Mouse (Mus musculus) megakaryocyte, embryonic 14.5 days (primary cell): ENCODE data around the gene Pde1b. TPM values are rescaled to one million over a fixed set of nuclear protein-coding genes. Genes with fewer than 3 reads are reported as not detected.

Source experiments
- H3K27me3 ChIP-seq: replicated peaks from 2 replicates; pipeline ENCODE3; 2012; ENCODE audit warnings: inconsistent platforms
- H3K36me3 ChIP-seq: replicated peaks from 2 replicates; pipeline ENCODE3; 2012; ENCODE audit warnings: low read length, inconsistent platforms, mixed read lengths
- H3K4me1 ChIP-seq: 2 replicates; pipeline ENCODE4 v1.6.1; 2012; ENCODE audit warnings: inconsistent platforms
- H3K4me3 ChIP-seq: replicated peaks from 2 replicates; pipeline ENCODE3; 2012; ENCODE audit warnings: moderate library complexity, mild to moderate bottlenecking, inconsistent platforms
- H3K9me3 ChIP-seq: 2 replicates; pipeline ENCODE4 v1.6.1; 2012; ENCODE audit warnings: inconsistent platforms
- FLI1 ChIP-seq: IDR thresholded peaks from 2 replicates; pipeline ENCODE4 v1.6.1; 2012; ENCODE audit warnings: low read length, inconsistent platforms, mixed read lengths
- GATA1 ChIP-seq: IDR thresholded peaks from 3 replicates; pipeline ENCODE4 v1.6.1; 2012; ENCODE audit warnings: mixed read lengths, low read length, inconsistent platforms, borderline replicate concordance
- polyA plus RNA-seq: library from polyadenylated mRNA; stranded (reverse); fragments of >175 nt; gene quantifications from 2 replicates; pipeline ENCODE4 v1.2.3, GENCODE M21; 2012; ENCODE audit warnings: low replicate concordance; ENCODE audit not compliant: insufficient read depth

Gene Pde1b
- polyA plus RNA-seq, 1 experiment, result 6.1 TPM

DNA sequence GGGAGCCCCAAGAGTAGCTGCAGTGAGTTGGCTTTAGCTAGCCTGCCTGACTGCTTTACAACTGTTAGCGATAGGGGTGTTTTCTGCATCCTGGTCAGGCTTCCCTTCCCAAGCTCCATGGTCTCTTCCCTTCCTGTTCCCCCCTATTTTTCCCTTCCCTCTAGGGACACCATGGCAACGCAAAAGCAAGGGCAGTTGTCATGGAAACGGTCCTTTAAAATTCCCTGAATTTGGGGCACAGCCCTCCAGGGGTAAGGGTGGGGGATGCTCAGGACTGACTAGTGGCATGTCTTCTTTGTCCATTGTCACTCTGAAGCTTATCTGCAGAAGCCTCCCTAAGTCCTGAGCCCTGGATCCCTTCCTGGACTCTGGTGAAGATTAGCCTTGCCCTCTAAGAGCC lies 20.3 kb downstream of the Pde1b start:
- H3K4me1 ChIP-seq, result no peaks in the 10 kb centered on the region
- TF ChIP-seq FLI1 (no peak), GATA1 (no peak)
- no peak overlapping the region for H3K4me3 ChIP-seq
- H3K27me3 ChIP-seq, result peaks cover 2% of the 10 kb centered on the region
- H3K9me3 ChIP-seq, result no peaks in the 10 kb centered on the region
- H3K36me3 ChIP-seq, result peaks cover 86% of the 10 kb centered on the region

DNA sequence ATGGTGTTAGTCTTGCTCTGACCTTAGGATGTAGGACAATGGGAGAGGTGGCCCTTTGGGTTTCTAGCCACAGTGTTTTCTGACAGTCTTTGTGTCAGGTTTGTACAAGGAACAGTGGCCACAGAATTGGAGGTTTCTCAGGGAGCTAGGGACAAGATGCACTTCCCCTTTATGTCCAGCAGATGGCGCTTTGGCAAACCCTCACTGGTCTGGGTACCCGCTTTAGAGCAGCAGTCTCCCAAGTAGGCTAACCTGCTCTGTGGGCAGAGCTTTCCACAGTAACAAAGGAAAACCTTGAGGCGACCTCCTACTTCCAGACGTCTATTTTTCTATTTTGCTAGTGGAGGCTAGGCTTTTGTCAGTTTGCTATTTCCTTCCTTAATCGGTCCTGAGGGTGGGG lies 27.5 kb downstream of the Pde1b start:
- no peaks in the 10 kb centered on the region for H3K9me3 ChIP-seq
- no peak overlapping the region for H3K4me3 ChIP-seq
- H3K4me1 ChIP-seq, result no peaks in the 10 kb centered on the region
- TF ChIP-seq GATA1, result no peak
- no peak for TF ChIP-seq FLI1
- peaks cover 45% of the 10 kb centered on the region for H3K36me3 ChIP-seq
- peaks cover 34% of the 10 kb centered on the region for H3K27me3 ChIP-seq

DNA sequence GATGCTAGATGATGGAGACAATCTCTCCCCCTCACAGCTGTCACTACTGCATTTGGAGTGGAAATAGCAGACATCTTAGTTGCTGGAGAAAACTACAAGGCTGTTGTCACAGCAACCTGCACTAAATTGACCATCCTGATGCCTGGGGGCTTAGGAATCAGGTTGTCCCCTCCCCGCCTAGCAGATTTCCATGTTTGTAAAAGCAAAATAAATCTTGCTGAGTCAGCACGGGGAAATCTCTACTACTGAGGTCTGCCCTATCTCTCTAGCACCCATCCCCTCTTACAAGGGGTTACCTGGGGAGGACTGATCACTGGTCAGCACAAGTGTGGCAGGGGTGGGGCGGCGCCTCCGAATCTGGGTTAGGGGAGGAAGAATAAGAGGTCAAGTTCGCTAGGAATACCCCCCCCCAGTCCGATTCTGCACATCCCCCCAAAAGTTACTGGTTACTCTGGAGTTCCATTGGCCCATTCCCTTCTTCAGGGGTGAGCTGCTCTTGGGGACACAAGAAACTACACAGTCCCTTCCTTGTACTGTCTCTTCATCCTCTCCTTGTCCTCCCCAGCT lies 31.3 kb downstream of the Pde1b start:
- H3K36me3 ChIP-seq, result peaks cover 8% of the 10 kb centered on the region
- peaks cover 12% of the 10 kb centered on the region; the same call in 1 of the 2 replicates for H3K4me1 ChIP-seq
- no peak overlapping the region for H3K4me3 ChIP-seq
- H3K9me3 ChIP-seq, result no peaks in the 10 kb centered on the region
- TF ChIP-seq GATA1, result no peak
- TF ChIP-seq FLI1, result no peak
- H3K27me3 ChIP-seq, result peaks cover 70% of the 10 kb centered on the region

- H3K4me1 ChIP-seq, result peaks cover 12% of the 10 kb centered on the region; the same call in 1 of the 2 replicates
- H3K36me3 ChIP-seq, result no peaks in the 10 kb centered on the region
- H3K9me3 ChIP-seq, result no peaks in the 10 kb centered on the region
- peaks cover 79% of the 10 kb centered on the region for H3K27me3 ChIP-seq
- H3K4me3 ChIP-seq, result no peak overlapping the region
- TF ChIP-seq GATA1 (no peak), FLI1 (no peak)
Measured at GRCm38 (mm10) chr15:103535030-103535429, 32.2 kb downstream of the Pde1b start.

- TF ChIP-seq GATA1, result no peak
- TF ChIP-seq FLI1, result no peak
- Histone ChIP-seq H3K9me3 (no peaks in the 10 kb centered on the region), H3K4me1 (peaks cover 12% of the 10 kb centered on the region; the same call in 1 of the 2 replicates), H3K36me3 (no peaks in the 10 kb centered on the region), H3K4me3 (no peak overlapping the region), H3K27me3 (peaks cover 86% of the 10 kb centered on the region)
Measured at GRCm38 (mm10) chr15:103535786-103536185, 33.0 kb downstream of the Pde1b start.

DNA sequence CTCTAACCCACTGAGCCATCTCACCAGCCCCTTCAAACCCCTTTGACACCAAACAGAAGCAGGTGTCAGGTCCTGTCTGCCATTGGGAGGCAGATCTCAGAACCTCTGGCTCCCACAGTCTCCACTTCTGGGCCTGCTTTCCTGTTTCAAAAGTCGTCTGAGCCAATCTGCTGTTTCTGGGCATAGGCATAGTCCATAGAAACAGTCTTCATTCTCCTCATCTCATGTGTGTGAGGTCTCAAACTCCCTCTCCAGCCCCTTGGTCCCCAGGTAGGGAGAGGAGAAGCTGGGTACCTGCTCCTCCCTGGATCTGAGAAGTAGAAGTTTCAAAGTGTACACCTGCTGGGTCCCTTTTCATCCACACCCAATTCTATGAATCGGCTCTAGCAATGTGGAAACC lies 33.6 kb downstream of the Pde1b start:
- Histone ChIP-seq H3K9me3 (no peaks in the 10 kb centered on the region), H3K4me1 (peaks cover 12% of the 10 kb centered on the region; the same call in 1 of the 2 replicates), H3K4me3 (no peak overlapping the region), H3K27me3 (peaks cover 92% of the 10 kb centered on the region), H3K36me3 (no peaks in the 10 kb centered on the region)
- TF ChIP-seq GATA1, result no peak
- no peak for TF ChIP-seq FLI1

GRCm38 (mm10) chr15:103537011-103537821 lies 34.4 kb downstream of the Pde1b start:
- Histone ChIP-seq H3K9me3 (no peaks in the 10 kb centered on the region), H3K4me3 (peak overlapping the region; percentile 46), H3K36me3 (no peaks in the 10 kb centered on the region), H3K27me3 (peaks cover 91% of the 10 kb centered on the region), H3K4me1 (peaks cover 12% of the 10 kb centered on the region; the same call in 1 of the 2 replicates)
- no peak for TF ChIP-seq GATA1
- TF ChIP-seq FLI1, result no peak

DNA sequence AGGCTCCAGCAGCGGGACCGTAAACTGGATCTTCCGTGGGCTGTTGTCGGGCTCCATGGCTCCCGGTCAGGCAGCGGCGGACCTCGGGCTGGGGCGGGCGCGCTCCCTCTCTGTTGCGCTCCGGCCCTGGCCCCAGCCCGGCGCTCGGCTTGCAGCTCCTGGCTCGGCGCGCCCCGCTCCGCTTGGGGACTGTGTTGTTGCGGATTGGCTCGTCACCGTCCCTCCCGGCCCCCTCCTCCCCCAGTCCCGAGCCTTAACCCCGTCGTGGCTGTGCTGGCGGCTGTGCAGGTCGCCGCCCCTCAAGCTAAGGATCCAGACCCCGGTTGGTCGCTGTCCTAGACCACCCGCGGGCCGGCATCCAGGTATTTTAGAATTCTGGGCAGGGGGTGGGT lies 35.0 kb downstream of the Pde1b start, which contains the start of gene Ppp1r1a:
Ppp1r1a (minus strand) TSS at position 182 of the 392 bp plus-strand sequence.
- H3K4me1 ChIP-seq, result peaks cover 12% of the 10 kb centered on the region; the same call in 1 of the 2 replicates
- peaks cover 92% of the 10 kb centered on the region for H3K27me3 ChIP-seq
- no peaks in the 10 kb centered on the region for H3K36me3 ChIP-seq
- no peaks in the 10 kb centered on the region for H3K9me3 ChIP-seq
- no peak for TF ChIP-seq FLI1
- TF ChIP-seq GATA1, result no peak
- peak within 1 kb of the TSS; percentile 46 for H3K4me3 ChIP-seq

GRCm38 (mm10) chr15:103539259-103539658 lies 36.4 kb downstream of the Pde1b start:
- TF ChIP-seq FLI1 (no peak), GATA1 (no peak)
- Histone ChIP-seq H3K9me3 (no peaks in the 10 kb centered on the region), H3K27me3 (peaks cover 86% of the 10 kb centered on the region), H3K36me3 (no peaks in the 10 kb centered on the region), H3K4me3 (no peak overlapping the region), H3K4me1 (peaks cover 12% of the 10 kb centered on the region; the same call in 1 of the 2 replicates)

- no peaks in the 10 kb centered on the region for H3K9me3 ChIP-seq
- TF ChIP-seq FLI1 (no peak), GATA1 (no peak)
- no peaks in the 10 kb centered on the region for H3K36me3 ChIP-seq
- no peak overlapping the region for H3K4me3 ChIP-seq
- peaks cover 78% of the 10 kb centered on the region for H3K27me3 ChIP-seq
- peaks cover 12% of the 10 kb centered on the region; the same call in 1 of the 2 replicates for H3K4me1 ChIP-seq
Measured at GRCm38 (mm10) chr15:103540646-103541045, 37.8 kb downstream of the Pde1b start.
